Mouse (Mus musculus): ENCODE results near the gene Spata45.
A peak's percentile ranks its signal among the peaks of the same experiment; 100 is the strongest.

The Spata45 gene

DNA sequence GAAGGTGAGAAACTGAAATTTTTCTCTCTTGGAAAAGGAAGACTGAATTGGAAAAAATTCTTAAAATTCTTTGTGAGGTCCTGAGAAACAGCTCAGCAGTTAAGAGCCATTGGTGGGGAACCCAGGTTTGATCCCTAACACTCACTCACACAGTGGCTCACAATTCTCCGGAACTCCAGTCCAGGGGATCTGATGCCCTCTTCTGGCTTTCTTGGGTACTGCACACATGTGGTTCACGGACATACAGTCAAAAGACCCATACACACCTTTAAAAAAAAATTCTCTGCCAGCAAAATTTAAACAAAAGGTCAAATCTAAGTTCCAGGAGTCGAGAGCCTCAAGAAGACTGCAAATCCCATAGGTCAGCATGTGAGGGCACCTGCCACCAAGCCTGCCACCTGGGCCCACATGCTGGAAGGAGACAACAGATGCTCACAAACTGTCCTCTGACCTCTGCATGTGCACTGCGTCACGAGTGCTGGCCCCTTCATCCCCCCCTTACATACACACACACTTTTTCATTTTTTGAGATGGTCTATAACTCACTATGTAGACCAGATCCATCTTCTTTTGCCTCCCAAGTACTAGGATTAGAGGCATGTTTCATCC lies 48.6 kb downstream of the Spata45 start:
- peak in 1 of 2 experiments; percentile 54 for DNase-seq (ENCODE audit: low spot score in 2 of 2)

GRCm38 (mm10) chr1:191085597-191085996 lies 49.2 kb downstream of the Spata45 start:
- DNase-seq (ENCODE audit: low spot score in 2 of 2), result no peak

GRCm38 (mm10) chr1:191086304-191086878 lies 50.0 kb downstream of the Spata45 start:
- DNase-seq (ENCODE audit: low spot score in 2 of 2), result no peak

DNA sequence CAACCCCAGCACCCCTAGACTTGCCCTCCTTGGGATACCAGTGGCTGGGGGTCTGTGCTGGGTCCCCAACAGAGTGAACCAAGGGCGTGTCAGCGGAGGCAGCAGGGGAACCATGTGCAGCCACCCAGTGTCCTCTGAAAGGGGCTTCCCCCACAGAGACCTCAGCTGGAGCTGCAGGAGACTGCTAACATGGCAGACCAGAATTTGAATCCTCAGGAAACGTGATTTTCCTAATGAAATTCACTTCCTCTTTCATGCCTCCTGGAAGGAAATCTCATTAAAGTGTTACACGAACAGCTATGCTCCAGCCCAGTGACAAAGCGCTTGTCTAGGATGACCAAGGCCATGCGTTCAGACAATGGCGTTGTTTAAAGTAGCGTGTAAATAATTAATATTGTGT lies 50.5 kb downstream of the Spata45 start:
- DNase-seq (ENCODE audit: low spot score in 2 of 2), result no peak

GRCm38 (mm10) chr1:191087955-191088354 lies 51.5 kb downstream of the Spata45 start:
- no peak for DNase-seq (ENCODE audit: low spot score in 2 of 2)

GRCm38 (mm10) chr1:191089355-191089754 lies 52.9 kb downstream of the Spata45 start:
- DNase-seq (ENCODE audit: low spot score in 2 of 2), result no peak

- no peak for DNase-seq (ENCODE audit: low spot score in 2 of 2)
Observed at GRCm38 (mm10) chr1:191092050-191092449, 55.6 kb downstream of the Spata45 start.
